Mouse (Mus musculus): Measurements from ENCODE around the gene Bcap29. TPM values are rescaled to one million over a fixed set of nuclear protein-coding genes. Genes with fewer than 3 reads are reported as not detected.

The Bcap29 gene
- 34.3 and 39.5 TPM in 2 replicates for polyA plus RNA-seq (2015; fragmentation: Nextera tagmentation; extraction: Ambion mirVana)

GRCm38 (mm10) chr12:31634343-31635239, at the start of gene Bcap29:
Bcap29 (minus strand) TSS chr12:31634658.

GRCm38 (mm10) chr12:31654197-31654964, 19.9 kb upstream of the Bcap29 start, which contains the start of the genes Dus4l and Cog5:
Dus4l (minus strand) TSS chr12:31654826.
Cog5 (plus strand) TSS chr12:31654869.

Other genes with a start within 250 kb of the Bcap29 start
- gene Slc26a3, start 243.8 kb downstream of the Bcap29 start, polyA plus RNA-seq (2015; fragmentation: Nextera tagmentation; extraction: Ambion mirVana) = 0.05 TPM in 1 of 2 replicates, not detected in the other
- 4.7 and 5.1 TPM in 2 replicates for gene Cbll1, start 135.0 kb downstream of the Bcap29 start, polyA plus RNA-seq (2015; fragmentation: Nextera tagmentation; extraction: Ambion mirVana)
- gene Slc26a4, start 74.7 kb downstream of the Bcap29 start, polyA plus RNA-seq (2015; fragmentation: Nextera tagmentation; extraction: Ambion mirVana) = 1.4 and 1.8 TPM in 2 replicates
- gene Dus4l, start 20.2 kb upstream of the Bcap29 start, polyA plus RNA-seq (2015; fragmentation: Nextera tagmentation; extraction: Ambion mirVana) = 4.1 and 6.0 TPM in 2 replicates
- 12.4 and 13.5 TPM in 2 replicates for gene Cog5, start 20.2 kb upstream of the Bcap29 start, polyA plus RNA-seq (2015; fragmentation: Nextera tagmentation; extraction: Ambion mirVana)
- 0.12 and 0.21 TPM in 2 replicates for gene Gpr22, start 79.3 kb upstream of the Bcap29 start, polyA plus RNA-seq (2015; fragmentation: Nextera tagmentation; extraction: Ambion mirVana)